ENCODE assay signal across 8 mouse cellular contexts in the genomic region with DNA sequence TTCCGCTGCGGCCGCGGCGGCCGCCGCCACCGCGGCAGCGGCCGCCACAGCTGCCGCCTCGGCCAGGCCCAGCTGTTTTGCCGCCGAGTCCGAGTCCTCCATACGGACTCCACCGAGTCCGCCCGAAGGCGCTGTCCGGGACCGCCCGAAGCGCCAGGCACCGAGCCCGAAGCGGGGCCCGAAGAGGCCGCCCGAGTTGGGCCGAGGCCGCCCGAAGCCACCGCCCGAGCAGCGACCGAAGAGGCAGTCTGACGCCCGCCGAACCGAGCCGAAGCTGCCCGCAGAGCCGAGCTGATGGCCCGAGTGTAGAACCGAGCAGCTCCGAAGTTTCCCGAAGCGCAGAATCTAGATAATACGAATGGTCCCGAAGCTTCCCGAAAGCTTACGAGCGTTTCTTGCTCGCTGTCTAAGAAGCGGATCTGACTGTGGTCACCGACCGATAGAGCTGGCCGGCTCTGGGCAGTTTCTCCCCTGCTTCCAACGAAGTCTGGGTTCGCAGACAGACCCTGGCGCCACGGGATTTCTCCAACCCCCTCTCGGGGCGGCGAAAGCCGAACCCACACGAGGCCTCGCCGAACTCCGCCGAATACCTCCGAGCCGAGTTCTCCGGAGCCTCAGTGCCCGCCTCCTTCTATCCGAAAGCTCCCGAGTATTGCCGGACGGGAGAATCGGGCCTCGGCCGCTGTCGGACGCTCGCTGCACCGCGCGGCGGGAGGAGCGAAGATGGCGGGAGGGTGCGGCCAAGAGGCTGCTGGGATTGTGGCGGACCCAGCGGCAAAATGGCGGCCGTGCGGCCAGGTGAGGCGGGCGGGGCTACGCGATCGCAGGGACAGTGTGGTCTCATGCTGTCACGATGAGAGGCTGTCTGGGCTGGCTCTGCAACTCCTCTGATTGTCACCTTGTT. TPM values are rescaled to one million over a fixed set of nuclear protein-coding genes. Genes with fewer than 3 reads are reported as not detected.
DNase-seq lines count a peak whose midpoint lies in the region; ATAC-seq and TF ChIP-seq lines count a peak whose summit lies in the region.

A gene (minus strand): TSS at position 222 of the 904 bp plus-strand sequence.
A gene (plus strand): TSS at position 271 of the 904 bp plus-strand sequence.

- H3K27ac ChIP-seq in forebrain, embryonic 13.5 days: peak within 1 kb of the TSS; percentile 99
- H3K27ac ChIP-seq in liver, postnatal 0 days (ENCODE audit: low read depth): peak within 1 kb of the TSS; percentile 94
- H3K27ac ChIP-seq in neural tube, embryonic 14.5 days (ENCODE audit: low read depth, low read length): peak within 1 kb of the TSS; percentile 99

- peaks cover 19% of the 10 kb centered on the region for H3K27me3 ChIP-seq in E14TG2a.4 (ENCODE audit: insufficient read depth, low read length)
- no peaks in the 10 kb centered on the region for H3K27me3 ChIP-seq in forebrain, embryonic 13.5 days
- no peaks in the 10 kb centered on the region for H3K27me3 ChIP-seq in liver, postnatal 0 days (ENCODE audit: insufficient read depth, low read length)
- H3K27me3 ChIP-seq in neural tube, embryonic 14.5 days (ENCODE audit: control insufficient read depth, insufficient read depth, low read length): no peaks in the 10 kb centered on the region

- intact Hi-C loops in heart, postnatal 10 days (cut with DNase I): loop anchor here (5.0 kb wide), 1 partner anchor 65 kb away; a partner anchor contains a TSS

- H3K4me2 ChIP-seq in forebrain, embryonic 13.5 days: peak within 1 kb of the TSS; percentile 85
- H3K4me2 ChIP-seq in liver, postnatal 0 days (ENCODE audit: low read depth, low read length): peak within 1 kb of the TSS; percentile 91
- H3K4me2 ChIP-seq in neural tube, embryonic 14.5 days (ENCODE audit: low read depth, low read length): peak within 1 kb of the TSS; percentile 99

- peak; percentile 99 to 100 for DNase-seq in heart, postnatal 10 days
- peak; percentile 91 for DNase-seq in large intestine, adult 2 months (ENCODE audit: low read depth, low spot score)
- DNase-seq in liver, postnatal 0 days: peak; percentile 97
- peak; percentile 100 for DNase-seq in testis, postnatal 10 days (ENCODE audit: low spot score)

- no peak; the same call in 1 of the 2 replicates for TF ChIP-seq EP300 in liver, postnatal 0 days (IDR thresholded peaks at IDR 0.05; ENCODE audit: low read depth)

- H3K36me3 ChIP-seq in E14TG2a.4 (ENCODE audit: insufficient read depth, low read length): peaks cover 40% of the 10 kb centered on the region
- peaks cover 22% of the 10 kb centered on the region for H3K36me3 ChIP-seq in forebrain, embryonic 13.5 days (ENCODE audit: poor library complexity, severe bottlenecking)
- H3K36me3 ChIP-seq in liver, postnatal 0 days (replicated peaks; ENCODE audit: insufficient read depth, low read length): peaks cover 17% of the 10 kb centered on the region
- peaks cover 6% of the 10 kb centered on the region for H3K36me3 ChIP-seq in neural tube, embryonic 14.5 days (ENCODE audit: control insufficient read depth, insufficient read depth, low read length)

- H3K4me3 ChIP-seq in E14TG2a.4 (replicated peaks; ENCODE audit: low read length): peak within 1 kb of the TSS; percentile 87
- peak within 1 kb of the TSS; percentile 61 for H3K4me3 ChIP-seq in forebrain, embryonic 13.5 days
- H3K4me3 ChIP-seq in liver, postnatal 0 days (ENCODE audit: low read depth, low read length): peak within 1 kb of the TSS; percentile 72
- H3K4me3 ChIP-seq in neural tube, embryonic 14.5 days (ENCODE audit: low read depth, low read length): peak within 1 kb of the TSS; percentile 66

- H3K9ac ChIP-seq in forebrain, embryonic 13.5 days: peak within 1 kb of the TSS; percentile 86
- peak within 1 kb of the TSS; percentile 92 for H3K9ac ChIP-seq in liver, postnatal 0 days (replicated peaks)
- H3K9ac ChIP-seq in neural tube, embryonic 14.5 days (replicated peaks; ENCODE audit: low read depth, low read length): peak within 1 kb of the TSS; percentile 95

- H3K9me3 ChIP-seq in E14TG2a.4 (ENCODE audit: low read length): no peaks in the 10 kb centered on the region
- H3K9me3 ChIP-seq in forebrain, embryonic 13.5 days (replicated peaks): no peaks in the 10 kb centered on the region
- no peaks in the 10 kb centered on the region for H3K9me3 ChIP-seq in liver, postnatal 0 days (ENCODE audit: low read length)
- no peaks in the 10 kb centered on the region for H3K9me3 ChIP-seq in neural tube, embryonic 14.5 days (ENCODE audit: control insufficient read depth, low read length)

- ATAC-seq in cerebellum, adult (ENCODE audit: insufficient number of reproducible peaks, low FRiP score, low TSS enrichment): peak; percentile 88
- peak; percentile 97 for ATAC-seq in forebrain, embryonic 13.5 days
- ATAC-seq in liver, postnatal 0 days: peak; percentile 91
- ATAC-seq in neural tube, embryonic 14.5 days (ENCODE audit: low read depth): peak; percentile 96

- WGBS in forebrain, embryonic 13.5 days: under 1% methylated on average over 94 of the region's 105 CpGs
- under 1% methylated on average over 105 of the region's 105 CpGs for WGBS in large intestine, adult 2 months
- WGBS in liver, postnatal 0 days (ENCODE audit: insufficient replicate concordance): under 1% methylated on average over 105 of the region's 105 CpGs
- WGBS in neural tube, embryonic 14.5 days: under 1% methylated on average over 93 of the region's 105 CpGs

- no peak for TF ChIP-seq CTCF in E14TG2a.4 (conservative IDR thresholded peaks at IDR 0.05; ENCODE audit: low read length)
- TF ChIP-seq CTCF in liver, postnatal 0 days (IDR thresholded peaks at IDR 0.05; ENCODE audit: low read depth): no peak

- H3K4me1 ChIP-seq in E14TG2a.4 (replicated peaks; ENCODE audit: low read depth, low read length): peaks cover 44% of the 10 kb centered on the region
- peaks cover 35% of the 10 kb centered on the region for H3K4me1 ChIP-seq in forebrain, embryonic 13.5 days
- peaks cover 34% of the 10 kb centered on the region for H3K4me1 ChIP-seq in liver, postnatal 0 days (ENCODE audit: insufficient read depth)
- H3K4me1 ChIP-seq in neural tube, embryonic 14.5 days (ENCODE audit: control insufficient read depth, insufficient read depth, low read length): peaks cover 26% of the 10 kb centered on the region

RNA-seq across cellular contexts. Expression of the first gene that starts in this region (rescaled TPM):
- 88.1 and 105 TPM in 2 replicates for polyA plus RNA-seq in forebrain, embryonic 13.5 days (2015; fragmentation: Nextera tagmentation; extraction: Ambion mirVana)
- total RNA-seq in heart, postnatal 10 days (2021): 10 to 100 TPM; 25.0 to 27.0 TPM
- polyA plus RNA-seq in large intestine, adult 2 months (2012; rRNA removed): 17.5 and 19.9 TPM in 2 replicates
- 10.7 and 11.9 TPM in 2 replicates for polyA plus RNA-seq in liver, postnatal 0 days (2015; fragmentation: Nextera tagmentation; extraction: Ambion mirVana)
- 186 and 228 TPM in 2 replicates for polyA plus RNA-seq in neural tube, embryonic 14.5 days (2014; fragmentation: Nextera tagmentation; extraction: Ambion mirVana)

RNA-seq across cellular contexts. Expression of the second gene that starts in this region (rescaled TPM):
- polyA plus RNA-seq in forebrain, embryonic 13.5 days (2015; fragmentation: Nextera tagmentation; extraction: Ambion mirVana): 61.3 and 66.0 TPM in 2 replicates
- 10 to 100 TPM; 13.5 to 14.7 TPM for total RNA-seq in heart, postnatal 10 days (2021)
- 33.3 and 37.2 TPM in 2 replicates for polyA plus RNA-seq in large intestine, adult 2 months (2012; rRNA removed)
- 9.2 and 11.9 TPM in 2 replicates for polyA plus RNA-seq in liver, postnatal 0 days (2015; fragmentation: Nextera tagmentation; extraction: Ambion mirVana)
- polyA plus RNA-seq in neural tube, embryonic 14.5 days (2014; fragmentation: Nextera tagmentation; extraction: Ambion mirVana): 36.7 and 40.2 TPM in 2 replicates

Comparison
In these comparisons a context has a peak if more than half of its experiments do, and no peak if none do; other contexts are left out.
1. Peak in every context shown above with its lines: DNase-seq, ATAC-seq, H3K4me3 ChIP-seq and H3K27ac ChIP-seq.